Mouse (Mus musculus) cerebellum, adult 11 months (tissue): Measurements from ENCODE around the gene Rasal3.

Experiments used
- DNase-seq: peaks from one replicate; pipeline ENCODE4 v3.0.0; 2022

Gene Rasal3

GRCm38 (mm10) chr17:32403417-32403816, at the start of gene Rasal3:
Gene Rasal3 (minus strand): TSS chr17:32403583.
- no peak for DNase-seq

DNA sequence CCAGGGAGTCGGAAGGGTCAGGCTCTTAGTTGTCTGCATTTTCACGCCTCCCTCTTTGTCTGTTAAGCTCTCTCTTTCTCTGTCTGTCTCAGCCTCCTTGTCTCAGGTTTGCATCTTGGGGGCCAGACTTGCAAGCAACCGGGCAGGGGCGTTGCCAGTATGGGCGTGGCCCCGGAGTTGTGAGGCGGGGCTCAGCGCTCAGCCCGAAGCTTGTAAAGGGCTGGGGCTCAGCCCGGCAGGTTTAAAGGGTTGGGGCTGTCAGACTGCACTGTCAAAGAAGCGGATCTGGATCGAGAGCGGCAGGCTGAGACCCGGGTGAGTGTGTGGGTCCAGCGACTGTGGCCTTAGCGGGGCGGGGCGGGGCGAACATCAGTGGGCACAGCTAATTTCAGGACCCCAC, 49.1 kb upstream of the Rasal3 start, which contains the start of gene Cyp4f39:
TSS of gene Cyp4f39 (plus strand) at position 242 of the 400 bp plus-strand sequence.
- no peak for DNase-seq

- DNase-seq: no peak
Observed at GRCm38 (mm10) chr17:32450844-32451537, 47.6 kb upstream of the Rasal3 start.

- no peak for DNase-seq
Observed at GRCm38 (mm10) chr17:32449042-32449441, 45.7 kb upstream of the Rasal3 start.

GRCm38 (mm10) chr17:32447195-32447594, 43.8 kb upstream of the Rasal3 start:
- DNase-seq: no peak

DNA sequence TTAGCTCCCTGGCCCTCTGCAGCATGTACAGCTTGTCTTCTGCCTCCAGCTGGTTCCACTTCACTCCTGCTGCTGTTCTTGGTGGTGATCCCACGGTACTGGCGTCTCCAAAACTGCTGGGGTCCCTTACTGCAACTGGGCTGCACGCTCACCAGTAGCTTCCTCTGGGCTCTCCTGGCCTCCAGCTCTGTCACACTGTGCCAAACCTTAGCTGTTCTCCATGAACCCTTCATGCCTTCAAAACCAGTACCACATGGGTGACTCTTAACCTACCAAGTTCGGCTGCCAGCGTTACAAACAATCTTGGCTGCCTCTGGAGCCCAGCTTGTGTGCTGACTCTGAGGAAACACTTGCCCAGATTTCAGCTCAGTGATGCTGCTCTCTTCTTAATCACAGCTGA, 41.6 kb upstream of the Rasal3 start:
- no peak for DNase-seq

DNA sequence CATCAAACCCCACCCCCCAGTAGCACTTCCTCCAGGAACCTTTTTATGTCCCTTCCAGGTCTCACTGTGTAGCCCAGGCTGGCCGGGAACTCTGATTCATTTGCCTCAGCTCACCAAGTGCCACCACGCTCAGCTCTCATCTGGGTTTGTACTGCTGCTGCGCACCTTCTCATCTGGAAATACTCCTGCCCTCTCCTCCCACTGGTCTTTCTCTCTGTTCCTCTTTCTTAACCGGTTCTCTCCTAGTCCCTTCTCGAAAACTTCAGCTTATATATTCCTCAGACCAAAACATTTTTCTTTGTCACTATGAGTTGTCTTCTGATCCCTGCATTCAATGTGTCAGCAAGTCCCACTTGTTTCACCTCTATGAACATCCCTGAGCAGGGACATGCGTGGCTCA, 39.9 kb upstream of the Rasal3 start:
- no peak for DNase-seq

GRCm38 (mm10) chr17:32437106-32437505, 33.7 kb upstream of the Rasal3 start:
- DNase-seq: no peak

- no peak for DNase-seq
Observed at GRCm38 (mm10) chr17:32435151-32435550, 31.8 kb upstream of the Rasal3 start.

DNA sequence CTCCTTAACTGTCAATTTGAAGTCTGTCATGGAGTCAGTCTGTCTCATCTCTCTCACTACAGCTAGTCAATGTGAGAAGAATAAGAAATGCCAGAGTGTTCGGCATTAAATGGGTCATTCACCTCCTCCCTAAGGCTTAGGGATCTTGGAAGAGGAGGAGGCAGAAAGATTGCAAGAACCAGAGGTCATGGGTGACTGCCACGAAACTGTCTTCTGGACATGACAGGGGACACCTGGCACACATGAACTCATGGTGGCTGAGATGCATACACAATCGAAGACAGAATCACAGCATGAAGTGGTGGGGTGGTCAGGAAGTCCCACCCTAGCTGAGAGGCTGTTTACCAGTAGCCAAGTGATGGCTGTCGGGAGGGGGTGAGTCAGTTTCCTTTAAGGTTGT, 30.9 kb upstream of the Rasal3 start:
- no peak for DNase-seq

DNA sequence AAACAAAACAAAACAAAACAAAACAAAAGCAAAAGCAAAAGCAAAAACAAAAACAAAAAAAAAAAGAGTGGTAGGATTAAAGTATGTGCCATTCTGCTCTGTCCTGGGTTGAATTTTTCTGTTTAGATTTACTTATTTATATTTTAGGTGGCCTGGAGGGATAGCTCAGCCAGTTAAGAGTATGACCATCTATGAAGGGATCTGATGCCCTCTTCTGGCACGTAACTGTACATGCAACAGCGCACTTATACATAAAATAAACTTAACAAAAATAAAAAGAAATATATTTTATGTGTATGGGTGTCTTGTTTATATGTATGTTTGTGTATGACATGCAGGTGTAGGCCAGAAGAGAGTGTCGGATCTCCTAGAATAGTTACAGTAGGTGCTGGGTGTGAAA, 28.6 kb upstream of the Rasal3 start:
- no peak for DNase-seq

DNA sequence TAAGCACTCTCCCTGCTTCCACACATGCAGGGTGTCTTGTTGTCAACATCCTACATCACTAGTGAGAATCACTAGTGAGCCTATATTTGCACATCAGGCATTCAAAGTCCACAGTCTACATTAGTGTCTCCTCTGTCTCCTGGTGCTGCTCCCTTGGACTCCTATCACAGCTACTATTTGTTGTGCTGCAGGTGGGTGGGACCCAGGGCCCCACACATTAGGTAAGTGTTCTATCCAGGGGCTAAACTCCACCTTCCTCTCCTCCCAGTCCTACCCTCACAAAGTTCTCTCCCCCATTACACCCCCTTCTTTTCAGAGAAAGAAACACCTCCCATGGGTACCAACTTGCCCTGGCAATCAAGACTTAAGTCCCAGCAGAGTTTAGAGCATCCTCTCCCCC, 23.2 kb upstream of the Rasal3 start:
- DNase-seq: no peak

DNA sequence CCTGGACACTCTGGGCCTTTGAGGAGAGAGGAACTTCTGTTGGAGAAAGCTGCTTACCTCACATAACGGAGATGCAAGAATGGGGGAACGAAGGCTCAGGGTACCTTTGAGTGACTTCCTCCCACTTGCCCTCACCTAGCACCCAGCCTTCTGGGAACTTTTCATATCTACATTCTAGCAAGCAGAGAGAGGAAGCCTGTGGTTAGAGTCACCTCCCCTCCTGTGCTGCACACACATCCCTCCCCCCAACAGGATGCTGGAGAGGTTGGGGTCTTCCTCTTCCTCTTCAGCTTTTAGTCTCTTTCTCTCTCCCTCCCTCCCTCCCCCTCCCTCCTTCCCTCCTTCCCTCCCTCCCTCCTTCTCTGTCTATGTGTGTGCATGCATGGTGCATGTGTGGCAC, 20.7 kb upstream of the Rasal3 start, which contains the start of gene Pglyrp2:
TSS of gene Pglyrp2 (minus strand) at position 134 of the 400 bp plus-strand sequence.
- no peak for DNase-seq

DNA sequence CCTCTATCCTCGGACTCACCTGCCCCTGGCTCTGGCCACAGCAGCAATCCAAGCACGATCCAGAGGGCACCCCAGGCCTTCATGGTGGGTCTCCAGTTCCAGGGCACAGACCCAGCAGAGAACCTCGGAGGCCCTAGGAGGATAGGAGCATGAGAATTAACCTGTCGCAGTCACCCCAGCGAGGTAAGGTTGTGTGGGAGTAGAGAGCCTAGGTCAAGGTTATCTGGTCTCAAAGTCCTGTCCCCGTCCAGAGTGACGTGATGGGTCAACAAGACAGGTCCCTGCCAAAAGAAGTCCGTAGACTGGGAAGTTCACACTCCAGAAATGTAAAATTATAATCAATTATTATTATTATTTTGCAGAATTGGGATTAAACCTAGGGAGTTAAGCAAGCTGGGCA, 17.4 kb upstream of the Rasal3 start:
- DNase-seq: no peak

DNA sequence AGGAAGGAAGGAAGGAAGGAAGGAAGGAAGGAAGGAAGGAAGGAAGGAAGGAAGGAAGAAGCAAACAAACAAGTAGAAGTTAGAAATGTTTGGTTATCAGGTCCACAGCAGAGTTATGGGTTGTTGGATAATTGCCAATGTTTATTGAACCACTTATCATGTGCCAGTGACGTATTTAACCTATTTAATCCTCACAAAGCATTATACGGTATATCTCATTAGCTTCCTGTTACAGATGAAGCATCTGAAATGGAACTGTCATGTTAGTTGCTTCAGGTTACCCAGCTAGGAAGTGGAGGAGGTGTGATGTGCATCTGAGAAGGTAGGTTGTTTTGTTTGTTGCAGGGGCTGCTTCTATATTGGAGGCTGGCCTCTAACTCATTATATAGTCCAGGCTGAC, 16.6 kb upstream of the Rasal3 start:
- no peak for DNase-seq

DNA sequence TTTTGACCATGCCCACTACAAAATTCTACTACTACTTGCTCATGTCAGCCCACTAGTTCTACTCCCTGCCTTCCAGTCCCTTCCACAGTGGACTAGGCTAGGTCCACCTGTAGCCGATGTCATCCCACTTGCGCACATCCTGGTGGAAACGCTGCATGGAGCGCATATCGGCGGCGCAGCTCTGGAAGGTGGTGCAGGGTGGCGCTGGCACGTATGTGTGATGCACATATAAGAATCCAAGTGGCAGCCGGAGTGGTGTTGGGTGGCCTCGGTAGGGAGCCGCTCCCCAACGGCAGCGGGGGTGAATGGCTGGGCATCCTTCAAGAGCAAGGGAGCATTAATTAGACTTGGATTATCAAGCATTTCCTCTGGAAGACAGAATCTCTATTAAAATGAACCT, 13.4 kb upstream of the Rasal3 start:
- DNase-seq: no peak

- DNase-seq: no peak
Observed at GRCm38 (mm10) chr17:32415417-32416020, 12.1 kb upstream of the Rasal3 start.

DNA sequence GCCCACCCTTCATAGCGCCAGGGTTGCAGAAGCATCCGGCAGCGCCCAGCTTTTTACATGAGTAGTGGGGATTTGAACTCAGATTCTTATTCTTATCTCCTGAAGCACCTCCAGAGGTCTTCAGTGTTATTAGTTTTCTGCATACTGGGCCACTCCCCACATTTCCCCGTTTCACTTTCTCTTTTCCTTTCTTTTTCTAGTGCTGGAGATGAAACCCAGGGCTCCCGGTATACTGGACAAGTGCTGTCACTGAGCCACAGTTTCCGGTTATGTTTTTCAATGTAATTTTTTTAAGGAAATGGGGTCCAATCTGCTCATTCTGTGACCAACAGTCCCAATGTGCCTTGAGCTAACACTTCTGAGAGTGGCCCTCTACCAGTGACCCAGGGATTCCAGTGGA, 8.5 kb upstream of the Rasal3 start:
- DNase-seq: no peak

- no peak for DNase-seq
Observed at GRCm38 (mm10) chr17:32402779-32403157, 615 bp downstream of the Rasal3 start.

DNA sequence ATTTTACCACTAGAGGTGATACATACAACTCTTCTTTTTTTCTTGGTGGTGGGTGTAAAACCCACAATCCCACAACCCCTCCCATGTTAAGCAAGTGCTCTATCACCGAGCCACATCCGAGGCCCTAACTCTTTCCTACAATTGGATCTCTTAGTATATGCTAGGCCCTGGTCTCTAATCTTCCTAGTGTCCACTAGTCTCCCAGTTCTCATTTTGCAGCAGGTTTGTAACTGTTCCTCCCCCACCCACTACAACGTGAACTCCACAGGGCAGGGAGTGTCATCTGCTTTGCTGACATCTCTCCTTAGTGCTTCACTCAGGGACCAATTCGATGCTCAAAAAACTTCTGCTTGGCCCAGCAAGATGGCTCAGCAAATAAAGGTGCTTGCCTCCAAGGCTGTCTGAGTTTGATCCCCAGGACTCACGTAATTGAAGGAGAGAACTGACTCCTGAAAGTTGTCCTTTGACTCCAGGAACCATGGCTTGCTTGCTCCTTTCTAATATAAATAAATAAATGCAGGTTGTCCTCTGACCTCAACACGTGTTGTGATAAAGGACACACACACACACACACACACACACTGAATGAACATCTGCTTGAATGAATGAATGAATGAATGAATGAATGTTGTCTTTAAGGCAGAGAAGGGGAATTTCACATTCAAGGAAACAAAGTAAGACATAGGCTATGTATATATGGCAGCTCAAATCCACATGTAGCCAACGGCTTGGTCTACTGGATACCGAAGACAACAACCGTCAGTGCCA, 1.2 kb downstream of the Rasal3 start:
- no peak for DNase-seq

GRCm38 (mm10) chr17:32396266-32396665, 7.1 kb downstream of the Rasal3 start:
- DNase-seq: no peak

- DNase-seq: no peak
Observed at GRCm38 (mm10) chr17:32393944-32394343, 9.4 kb downstream of the Rasal3 start.

DNA sequence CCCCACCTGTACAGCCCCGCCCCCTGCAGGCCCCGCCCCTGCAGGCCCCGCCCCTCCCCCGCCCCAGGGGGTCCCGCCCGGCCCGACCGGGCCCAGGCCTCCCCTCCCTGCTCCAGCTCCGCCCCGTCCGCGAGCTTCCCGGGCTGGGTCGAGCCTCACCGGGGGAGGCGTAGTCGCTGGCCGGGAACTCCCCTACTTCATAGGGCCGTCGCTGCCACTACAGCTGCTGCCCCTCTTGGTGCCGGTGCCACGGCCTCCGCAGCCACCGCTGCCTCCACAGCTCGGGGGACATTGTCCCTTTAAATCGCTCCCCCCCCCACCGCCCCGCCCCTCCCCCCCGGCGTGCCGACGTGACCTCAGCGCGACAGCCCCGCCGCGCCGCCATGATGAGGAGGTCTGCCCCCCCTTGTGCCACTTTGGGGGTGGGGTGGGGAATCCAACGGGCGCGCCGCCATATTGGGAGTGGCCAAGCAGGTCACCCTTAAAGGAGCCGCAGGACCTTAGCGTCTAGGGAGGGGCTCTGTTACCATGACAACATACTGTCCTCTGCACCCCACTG, 14.2 kb downstream of the Rasal3 start, which contains the start of gene Wiz:
TSS of gene Wiz (minus strand) at position 339 of the 559 bp plus-strand sequence.
- DNase-seq: peak; percentile 97
